ENCODE assay signal across 1 mouse cellular context in genomic region chr4:49521346-49521745, GRCm38 (mm10).
TF ChIP-seq lines count a peak whose summit lies in the region.

No protein-coding gene starts in this region.

TF ChIP-seq in MEL, 35 proteins besides CTCF, POLR2A, EP300 and RAD21 (continued from another document):
- TF ChIP-seq NRF1 (IDR thresholded peaks at IDR 0.05; ENCODE audit: insufficient read depth, low read depth, low read length, poor library complexity, severe bottlenecking), result no peak
- no peak for TF ChIP-seq RCOR1 (IDR thresholded peaks at IDR 0.05; ENCODE audit: low read depth, low read length)
- TF ChIP-seq CHD2 (IDR thresholded peaks at IDR 0.05; ENCODE audit: low read length), result no peak
- TF ChIP-seq MEF2A (IDR thresholded peaks at IDR 0.05; ENCODE audit: extremely low read depth, insufficient replicate concordance, low read depth, low read length, poor library complexity, severe bottlenecking), result no peak
- no peak for TF ChIP-seq MAFK (IDR thresholded peaks at IDR 0.05; ENCODE audit: borderline replicate concordance, low read depth, low read length)
- no peak for TF ChIP-seq TCF12 (IDR thresholded peaks at IDR 0.05; ENCODE audit: low read depth, low read length)
- no peak for TF ChIP-seq MYB (IDR thresholded peaks at IDR 0.05; ENCODE audit: low read depth, low read length)
- TF ChIP-seq POLR2AphosphoS5 (IDR thresholded peaks at IDR 0.05; ENCODE audit: borderline replicate concordance, low read depth, low read length), result no peak
- no peak for TF ChIP-seq KAT2A (conservative IDR thresholded peaks at IDR 0.05; ENCODE audit: low read depth, low read length)
- TF ChIP-seq NELFE (IDR thresholded peaks at IDR 0.05; ENCODE audit: low read depth, low read length), result no peak
- no peak for TF ChIP-seq SMC3 (IDR thresholded peaks at IDR 0.05; ENCODE audit: low read depth, low read length)
